Mouse (Mus musculus): ENCODE data around the gene Ica1. TPM values are rescaled to one million over a fixed set of nuclear protein-coding genes. Genes with fewer than 3 reads are reported as not detected.

The Ica1 gene
- polyA plus RNA-seq, 1 experiment from 2014 or later, result 35.6 TPM

- Histone ChIP-seq H3K4me2 (ENCODE audit: low read depth, low read length) (no peak overlapping the region), H3K9ac (ENCODE audit: low read length) (no peak overlapping the region), H3K27me3 (ENCODE audit: control insufficient read depth, insufficient read depth, low read length) (no peaks in the 10 kb centered on the region), H3K9me3 (replicated peaks; ENCODE audit: control insufficient read depth, low read length) (no peaks in the 10 kb centered on the region), H3K4me1 (ENCODE audit: control insufficient read depth, insufficient read depth, low read length) (no peaks in the 10 kb centered on the region), H3K36me3 (ENCODE audit: control insufficient read depth, insufficient read depth, low read length) (no peaks in the 10 kb centered on the region), H3K4me3 (replicated peaks; ENCODE audit: low read length) (no peak overlapping the region), H3K27ac (ENCODE audit: low read length) (no peak overlapping the region)
- no peak for ATAC-seq (ENCODE audit: insufficient read depth, low FRiP score)
- WGBS, result 91% methylated on average over 2 of the region's 2 CpGs
Observed at GRCm38 (mm10) chr6:8716539-8716938, 61.7 kb downstream of the Ica1 start.

- Histone ChIP-seq H3K4me3 (replicated peaks; ENCODE audit: low read length) (no peak overlapping the region), H3K4me2 (ENCODE audit: low read depth, low read length) (no peak overlapping the region), H3K9me3 (replicated peaks; ENCODE audit: control insufficient read depth, low read length) (no peaks in the 10 kb centered on the region), H3K27ac (ENCODE audit: low read length) (no peak overlapping the region), H3K9ac (ENCODE audit: low read length) (no peak overlapping the region), H3K4me1 (ENCODE audit: control insufficient read depth, insufficient read depth, low read length) (no peaks in the 10 kb centered on the region), H3K27me3 (ENCODE audit: control insufficient read depth, insufficient read depth, low read length) (no peaks in the 10 kb centered on the region), H3K36me3 (ENCODE audit: control insufficient read depth, insufficient read depth, low read length) (no peaks in the 10 kb centered on the region)
- WGBS, result 81% methylated on average over 5 of the region's 5 CpGs
- no peak for ATAC-seq (ENCODE audit: insufficient read depth, low FRiP score)
Observed at GRCm38 (mm10) chr6:8711246-8711645, 67.0 kb downstream of the Ica1 start.

GRCm38 (mm10) chr6:8694636-8695514 is 83.4 kb downstream of the Ica1 start:
- WGBS, result 23% methylated on average over 12 of the region's 12 CpGs
- peak overlapping the region; percentile 86 for H3K27ac ChIP-seq (ENCODE audit: low read length)
- peak overlapping the region; percentile 23; the same call in 1 of the 2 replicates for H3K4me2 ChIP-seq (ENCODE audit: low read depth, low read length)
- H3K4me3 ChIP-seq (replicated peaks; ENCODE audit: low read length), result no peak overlapping the region
- no peaks in the 10 kb centered on the region for H3K27me3 ChIP-seq (ENCODE audit: control insufficient read depth, insufficient read depth, low read length)
- no peaks in the 10 kb centered on the region for H3K36me3 ChIP-seq (ENCODE audit: control insufficient read depth, insufficient read depth, low read length)
- ATAC-seq (ENCODE audit: insufficient read depth, low FRiP score), result peak; percentile 86
- no peaks in the 10 kb centered on the region for H3K9me3 ChIP-seq (replicated peaks; ENCODE audit: control insufficient read depth, low read length)
- peaks cover 11% of the 10 kb centered on the region for H3K4me1 ChIP-seq (ENCODE audit: control insufficient read depth, insufficient read depth, low read length)
- no peak overlapping the region for H3K9ac ChIP-seq (ENCODE audit: low read length)

GRCm38 (mm10) chr6:8693926-8694635 is 84.2 kb downstream of the Ica1 start:
- Histone ChIP-seq H3K27me3 (ENCODE audit: control insufficient read depth, insufficient read depth, low read length) (no peaks in the 10 kb centered on the region), H3K9ac (ENCODE audit: low read length) (0 out of 2 replicates have a peak overlapping the region, but pooled peaks have one; percentile 46), H3K4me3 (replicated peaks; ENCODE audit: low read length) (no peak overlapping the region), H3K27ac (ENCODE audit: low read length) (peak overlapping the region; percentile 86), H3K4me2 (ENCODE audit: low read depth, low read length) (peak overlapping the region; percentile 23; the same call in 1 of the 2 replicates), H3K9me3 (replicated peaks; ENCODE audit: control insufficient read depth, low read length) (no peaks in the 10 kb centered on the region), H3K4me1 (ENCODE audit: control insufficient read depth, insufficient read depth, low read length) (peaks cover 11% of the 10 kb centered on the region), H3K36me3 (ENCODE audit: control insufficient read depth, insufficient read depth, low read length) (no peaks in the 10 kb centered on the region)
- ATAC-seq (ENCODE audit: insufficient read depth, low FRiP score), result peak; percentile 54; the same call in 1 of the 2 replicates
- 22% methylated on average over 10 of the region's 10 CpGs for WGBS

GRCm38 (mm10) chr6:8693141-8693881 is 85.0 kb downstream of the Ica1 start:
- Histone ChIP-seq H3K4me2 (ENCODE audit: low read depth, low read length) (no peak overlapping the region), H3K4me3 (replicated peaks; ENCODE audit: low read length) (no peak overlapping the region), H3K9ac (ENCODE audit: low read length) (no peak overlapping the region), H3K27me3 (ENCODE audit: control insufficient read depth, insufficient read depth, low read length) (no peaks in the 10 kb centered on the region), H3K27ac (ENCODE audit: low read length) (peak overlapping the region; percentile 86), H3K9me3 (replicated peaks; ENCODE audit: control insufficient read depth, low read length) (no peaks in the 10 kb centered on the region), H3K4me1 (ENCODE audit: control insufficient read depth, insufficient read depth, low read length) (peaks cover 11% of the 10 kb centered on the region), H3K36me3 (ENCODE audit: control insufficient read depth, insufficient read depth, low read length) (no peaks in the 10 kb centered on the region)
- 65% methylated on average over 11 of the region's 11 CpGs for WGBS
- no peak for ATAC-seq (ENCODE audit: insufficient read depth, low FRiP score)

GRCm38 (mm10) chr6:8691199-8691975 is 86.9 kb downstream of the Ica1 start:
- Histone ChIP-seq H3K4me2 (ENCODE audit: low read depth, low read length) (no peak overlapping the region), H3K9me3 (replicated peaks; ENCODE audit: control insufficient read depth, low read length) (no peaks in the 10 kb centered on the region), H3K4me3 (replicated peaks; ENCODE audit: low read length) (no peak overlapping the region), H3K4me1 (ENCODE audit: control insufficient read depth, insufficient read depth, low read length) (peaks cover 14% of the 10 kb centered on the region), H3K27me3 (ENCODE audit: control insufficient read depth, insufficient read depth, low read length) (no peaks in the 10 kb centered on the region), H3K36me3 (ENCODE audit: control insufficient read depth, insufficient read depth, low read length) (no peaks in the 10 kb centered on the region), H3K9ac (ENCODE audit: low read length) (no peak overlapping the region), H3K27ac (ENCODE audit: low read length) (no peak overlapping the region)
- WGBS, result 74% methylated on average over 2 of the region's 2 CpGs
- ATAC-seq (ENCODE audit: insufficient read depth, low FRiP score), result no peak

- no peak overlapping the region for H3K4me3 ChIP-seq (replicated peaks; ENCODE audit: low read length)
- ATAC-seq (ENCODE audit: insufficient read depth, low FRiP score), result no peak
- H3K27ac ChIP-seq (ENCODE audit: low read length), result no peak overlapping the region
- H3K4me2 ChIP-seq (ENCODE audit: low read depth, low read length), result no peak overlapping the region
- no peaks in the 10 kb centered on the region for H3K9me3 ChIP-seq (replicated peaks; ENCODE audit: control insufficient read depth, low read length)
- H3K27me3 ChIP-seq (ENCODE audit: control insufficient read depth, insufficient read depth, low read length), result no peaks in the 10 kb centered on the region
- no peak overlapping the region for H3K9ac ChIP-seq (ENCODE audit: low read length)
- 48% methylated on average over 3 of the region's 3 CpGs for WGBS
- H3K4me1 ChIP-seq (ENCODE audit: control insufficient read depth, insufficient read depth, low read length), result peaks cover 14% of the 10 kb centered on the region
- H3K36me3 ChIP-seq (ENCODE audit: control insufficient read depth, insufficient read depth, low read length), result no peaks in the 10 kb centered on the region
Observed at GRCm38 (mm10) chr6:8690441-8690840, 87.8 kb downstream of the Ica1 start.

- H3K27me3 ChIP-seq (ENCODE audit: control insufficient read depth, insufficient read depth, low read length), result no peaks in the 10 kb centered on the region
- WGBS, result 70% methylated on average over 14 of the region's 14 CpGs
- no peak for ATAC-seq (ENCODE audit: insufficient read depth, low FRiP score)
- no peak overlapping the region for H3K4me2 ChIP-seq (ENCODE audit: low read depth, low read length)
- no peaks in the 10 kb centered on the region for H3K36me3 ChIP-seq (ENCODE audit: control insufficient read depth, insufficient read depth, low read length)
- H3K4me1 ChIP-seq (ENCODE audit: control insufficient read depth, insufficient read depth, low read length), result peaks cover 2% of the 10 kb centered on the region; the same call in 1 of the 2 replicates
- no peak overlapping the region for H3K4me3 ChIP-seq (replicated peaks; ENCODE audit: low read length)
- no peaks in the 10 kb centered on the region for H3K9me3 ChIP-seq (replicated peaks; ENCODE audit: control insufficient read depth, low read length)
- H3K9ac ChIP-seq (ENCODE audit: low read length), result no peak overlapping the region
- H3K27ac ChIP-seq (ENCODE audit: low read length), result no peak overlapping the region
Observed at GRCm38 (mm10) chr6:8686678-8687580, 91.4 kb downstream of the Ica1 start.

Measured in stomach, embryonic 16.5 days (tissue).